Mouse (Mus musculus) thymus, postnatal 0 days (tissue): ENCODE measurements around the gene Emsy. TPM values are rescaled to one million over a fixed set of nuclear protein-coding genes. Genes with fewer than 3 reads are reported as not detected.

Experiments used
- DNase-seq: peaks from one replicate; pipeline ENCODE4 v3.0.0-alpha.2; 2015; ENCODE audit warnings: low spot score
- polyA plus RNA-seq: library from polyadenylated mRNA; unstranded; fragments of >200 nt; fragmentation: Nextera tagmentation; extraction: Ambion mirVana; gene quantifications from 2 replicates; pipeline ENCODE4 v1.2.1, GENCODE M21; 2015

Gene Emsy
- polyA plus RNA-seq, 1 experiment from 2014 or later, result 12.6 TPM

DNA sequence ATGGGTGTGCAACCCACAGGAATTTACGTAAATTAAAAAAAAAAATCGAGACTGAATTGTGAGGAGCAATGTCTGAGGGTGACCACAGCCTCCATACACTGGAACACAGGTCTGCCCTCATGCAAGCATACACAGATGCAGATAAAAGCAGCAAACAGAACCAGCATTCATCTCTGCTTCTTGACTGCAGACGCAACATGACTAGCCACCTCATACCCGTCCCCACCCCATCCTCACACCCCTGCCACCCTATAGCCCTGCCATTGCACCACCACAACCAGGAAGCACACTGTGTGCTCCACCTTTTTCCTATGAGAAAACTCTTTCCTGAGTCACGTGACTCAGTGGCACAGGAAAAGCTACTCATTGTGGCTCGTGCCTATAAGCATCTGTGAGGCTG, 76.9 kb downstream of the Emsy start:
- no peak for DNase-seq

DNA sequence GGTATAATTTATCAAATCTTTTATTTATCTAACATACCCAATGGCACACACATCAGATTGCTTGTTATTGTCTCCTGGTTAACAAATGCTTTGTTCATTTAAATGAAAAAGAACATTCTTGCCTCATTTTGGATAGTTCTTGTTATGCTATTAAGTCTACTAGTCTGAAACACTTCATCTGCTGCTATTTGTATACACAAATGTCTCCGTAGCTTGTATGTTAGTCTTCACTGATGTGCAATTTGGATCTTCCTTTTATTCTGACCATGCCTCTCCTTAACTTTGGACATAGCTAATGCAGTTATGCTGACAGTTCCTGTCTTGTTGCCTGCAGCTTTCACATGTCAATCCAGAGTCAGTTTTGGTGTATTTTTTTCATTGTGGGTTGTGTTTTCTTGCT, 79.1 kb downstream of the Emsy start:
- no peak for DNase-seq

DNA sequence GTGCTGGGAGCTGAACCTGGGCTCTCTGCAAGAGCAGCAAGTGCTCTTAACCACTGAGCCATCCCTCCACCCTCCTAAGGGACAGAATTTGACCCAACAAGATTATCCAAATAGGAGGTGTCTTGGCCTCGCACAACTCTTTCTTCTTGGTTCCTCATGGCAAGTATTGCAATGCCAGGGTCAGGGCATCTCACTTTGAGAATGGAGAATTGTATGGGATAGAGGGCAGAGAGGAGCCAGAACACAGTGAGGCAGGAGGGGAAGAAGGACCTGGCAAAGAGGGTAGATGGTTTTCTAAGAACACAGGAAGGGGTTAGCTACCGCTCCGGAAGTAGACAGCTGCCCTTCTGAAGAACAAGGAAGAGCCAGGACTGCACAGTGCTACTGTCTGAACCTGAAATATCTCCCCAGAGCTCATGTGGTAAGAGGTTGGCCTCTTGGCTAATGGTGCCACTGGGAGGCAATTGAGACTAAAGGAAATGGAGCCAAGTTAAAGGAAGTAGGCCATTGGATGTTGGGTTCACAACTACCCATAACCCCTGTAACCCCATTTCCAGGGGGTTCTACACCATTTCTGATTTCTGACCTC, 80.8 kb downstream of the Emsy start:
- DNase-seq, result no peak

DNA sequence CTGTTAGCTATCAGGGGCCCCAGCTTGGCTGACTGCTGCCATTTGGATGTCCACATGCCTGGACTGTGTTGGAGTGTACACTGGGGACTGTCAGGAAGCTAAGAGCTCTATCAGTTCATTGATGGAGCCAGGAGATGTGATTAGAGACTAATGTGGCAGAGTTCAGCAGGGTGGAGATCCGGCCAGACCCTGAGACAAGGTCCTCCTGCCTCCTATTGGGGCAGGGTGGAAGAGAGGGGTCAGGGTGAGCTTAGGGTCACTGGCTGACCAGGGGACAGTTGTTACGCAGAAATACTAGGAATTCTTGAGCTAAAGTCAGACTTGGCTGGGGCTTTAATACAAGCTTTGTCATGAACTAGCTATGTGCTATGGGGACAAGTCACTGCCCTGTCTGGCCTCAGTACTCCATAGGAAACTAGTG, 81.8 kb downstream of the Emsy start:
- no peak for DNase-seq

DNA sequence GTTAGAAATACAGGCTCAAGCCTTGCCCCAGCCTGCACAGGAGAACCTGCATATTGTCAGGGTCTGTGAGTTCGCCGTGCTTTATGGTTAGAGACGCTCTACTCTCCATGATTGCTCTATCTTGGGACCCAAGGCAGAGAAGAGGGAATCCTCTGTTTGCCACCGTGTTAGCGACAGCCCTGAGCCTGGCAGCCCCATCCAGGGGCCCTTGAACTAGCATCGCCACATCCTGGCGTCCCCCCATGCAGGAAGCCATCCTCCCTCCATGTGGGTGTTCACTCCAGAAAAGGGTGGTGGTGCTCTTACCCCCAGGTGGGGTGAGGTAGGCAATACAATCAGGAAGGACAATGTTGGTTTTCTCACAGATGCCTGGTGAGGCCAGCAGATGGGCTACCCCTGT, 82.3 kb downstream of the Emsy start:
- peak; percentile 72 for DNase-seq

DNA sequence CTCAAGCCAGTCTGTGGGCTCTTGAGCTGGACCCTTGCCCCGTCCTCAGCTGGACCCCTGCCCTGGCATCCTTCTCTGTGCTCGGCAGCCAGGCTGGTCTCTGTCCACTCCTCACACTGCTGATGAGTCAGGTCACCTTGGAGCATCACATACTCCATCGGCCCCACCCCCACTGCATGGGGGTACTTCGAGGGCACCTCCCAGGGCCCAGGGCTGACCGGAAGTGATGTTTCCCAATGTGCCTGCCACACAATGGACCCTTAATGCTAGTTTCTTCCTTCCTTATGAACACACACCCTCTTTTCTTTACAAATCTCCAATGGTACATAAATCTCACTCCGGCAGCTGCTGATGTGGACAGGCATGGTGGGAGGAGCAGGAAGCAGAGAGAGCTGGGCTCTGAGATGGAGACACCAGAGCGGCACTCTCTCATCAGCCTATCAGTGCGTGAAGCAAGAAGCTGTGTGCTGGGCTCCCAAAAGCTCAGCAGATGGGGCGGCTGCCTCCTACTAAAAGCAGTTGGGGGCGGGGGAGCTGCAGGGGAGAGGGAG, 83.3 kb downstream of the Emsy start:
- DNase-seq, result no peak

DNA sequence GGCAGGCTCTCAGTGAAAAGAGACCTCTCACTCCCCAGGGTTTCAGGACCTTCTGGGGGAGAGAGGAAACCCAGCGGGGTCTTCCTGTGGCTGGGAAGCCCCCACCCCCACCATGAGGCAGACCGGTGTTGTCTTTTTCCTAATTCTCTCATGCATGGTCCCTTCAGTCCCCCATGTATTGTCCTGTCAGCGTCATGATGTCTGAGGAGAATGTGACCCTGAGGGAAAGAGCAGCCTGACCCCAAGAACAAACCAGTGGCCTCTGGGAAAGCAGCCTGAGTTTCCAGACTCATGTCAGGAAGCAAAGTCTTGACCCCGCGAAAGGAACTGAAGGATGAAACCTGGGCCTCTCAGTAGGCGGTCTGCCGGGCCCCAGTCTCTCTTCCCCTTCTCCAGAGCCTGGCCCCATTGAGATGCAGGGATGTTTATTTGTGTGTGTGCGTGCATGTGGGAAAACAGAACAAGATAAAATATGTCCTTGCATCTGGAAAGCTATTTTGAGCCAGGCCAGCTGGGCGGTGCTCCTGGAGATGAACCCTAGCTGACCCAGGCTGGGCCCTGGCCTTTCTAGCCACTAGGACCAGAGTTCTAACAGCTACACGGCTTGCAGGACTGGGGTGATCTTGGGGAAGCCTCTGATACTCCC, 84.2 kb downstream of the Emsy start:
- DNase-seq, result no peak

- no peak for DNase-seq
Observed at GRCm38 (mm10) chr7:98570824-98571505, 85.6 kb downstream of the Emsy start.

DNA sequence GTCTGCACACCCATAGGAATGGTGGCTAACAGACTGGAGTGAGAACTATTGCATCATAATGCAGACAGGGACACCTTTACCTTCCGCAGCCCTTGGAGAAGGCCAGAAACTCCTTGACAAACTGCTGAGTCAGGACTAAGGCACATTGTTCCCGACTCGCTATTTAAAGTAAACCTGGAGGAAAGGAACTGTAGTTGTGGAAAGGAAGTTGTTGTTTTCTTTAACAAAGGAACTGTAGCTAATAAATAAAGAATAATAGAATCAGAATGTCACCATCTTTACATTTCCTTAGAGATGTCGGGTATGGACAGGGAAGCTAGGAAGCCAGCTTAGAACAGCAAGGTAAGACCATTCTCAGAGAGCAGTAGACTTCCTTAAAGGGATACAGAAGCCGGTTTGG, 89.5 kb downstream of the Emsy start:
- DNase-seq, result no peak

DNA sequence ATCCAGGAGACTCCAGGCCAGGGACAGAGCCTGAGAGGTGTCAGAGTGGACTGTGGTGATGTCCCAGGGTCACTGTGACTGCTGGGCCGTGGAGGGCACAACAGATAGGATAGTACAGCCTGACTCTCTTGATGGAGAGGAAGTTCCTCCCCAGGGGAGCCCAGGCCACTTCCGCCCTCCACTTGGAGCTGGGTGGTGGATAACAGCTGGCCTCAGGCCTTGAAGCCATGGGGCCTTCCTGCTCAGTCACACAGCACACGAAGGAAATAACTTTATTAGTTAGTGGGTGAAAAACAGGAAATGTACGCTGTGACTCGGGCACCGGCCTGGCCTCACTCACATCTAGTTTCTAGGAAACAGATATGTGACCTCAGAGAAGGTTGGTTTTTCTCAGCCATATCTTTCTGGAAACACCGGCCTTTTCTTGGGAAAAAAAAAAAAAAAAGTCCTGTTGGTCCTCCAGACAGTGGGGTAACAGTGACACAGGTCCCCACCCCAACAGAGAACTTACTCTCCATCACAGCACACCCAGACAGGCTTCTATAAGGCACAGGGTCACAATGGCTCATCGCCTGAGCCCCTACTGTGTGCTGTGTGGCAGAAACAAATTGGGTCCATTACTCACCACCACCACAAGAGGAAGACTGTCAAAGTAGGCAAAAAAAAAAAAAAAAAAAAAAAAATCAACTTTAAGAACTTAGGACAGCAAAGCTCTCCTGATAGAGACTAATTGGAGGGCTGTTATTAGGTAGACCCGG, 91.8 kb downstream of the Emsy start:
- peak; percentile 78 for DNase-seq

DNA sequence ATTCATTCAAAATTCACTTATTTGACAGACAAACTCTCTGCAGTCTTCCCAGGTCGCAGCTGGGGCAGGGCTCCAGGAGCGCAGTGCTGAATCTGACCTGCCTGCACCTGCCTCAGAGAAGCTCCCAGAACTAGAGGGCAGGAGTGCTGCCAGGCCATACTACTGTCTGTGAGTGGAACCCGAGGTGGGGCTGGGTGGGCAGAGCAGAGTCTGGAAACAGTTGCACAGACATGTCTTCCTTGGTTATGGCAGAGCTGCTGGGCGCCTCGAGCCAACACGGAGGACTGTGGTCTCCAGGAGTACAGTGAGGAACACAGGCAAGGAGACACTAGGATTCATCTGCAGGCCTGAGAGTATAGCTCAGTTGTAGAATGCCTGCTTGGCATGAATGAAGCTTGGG, 92.6 kb downstream of the Emsy start:
- no peak for DNase-seq

DNA sequence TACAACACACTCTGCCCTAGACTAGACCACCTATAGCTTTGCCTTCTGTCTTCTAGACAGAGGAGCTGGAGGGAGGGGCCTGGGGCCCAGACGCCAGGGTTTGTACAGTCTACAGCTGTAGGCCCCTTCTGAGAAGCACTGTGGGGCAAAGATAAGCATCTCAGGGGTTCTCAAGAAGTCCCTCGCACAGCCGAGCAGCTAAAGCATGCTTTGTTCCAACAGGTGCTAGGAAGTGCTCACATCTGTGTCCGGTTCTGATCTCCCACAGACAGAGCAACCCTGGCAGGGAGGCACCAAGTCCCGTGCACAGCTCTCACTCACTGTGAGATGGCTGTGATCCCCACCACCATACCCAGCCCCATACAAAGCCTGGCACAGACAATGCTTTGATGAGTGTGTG, 93.6 kb downstream of the Emsy start:
- DNase-seq, result peak; percentile 96

DNA sequence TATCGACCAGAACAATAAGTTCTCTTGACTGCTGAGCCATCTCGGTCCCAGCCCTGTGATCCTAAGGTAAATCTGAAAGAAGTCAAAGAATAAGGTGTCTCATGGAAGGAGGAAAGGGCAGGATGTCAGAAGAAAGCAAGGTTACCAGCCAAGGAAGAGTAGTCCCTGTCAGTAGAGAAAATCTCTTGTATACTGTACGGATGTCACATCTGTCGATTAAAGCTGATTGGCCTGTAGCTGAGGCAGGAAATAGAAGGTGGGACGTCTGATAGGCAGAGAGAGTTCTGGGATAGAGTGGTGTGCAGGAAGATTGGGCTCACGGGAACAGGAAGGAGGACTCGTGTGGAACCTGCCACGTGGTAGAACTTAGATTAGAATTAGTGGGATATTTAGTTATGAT, 94.4 kb downstream of the Emsy start:
- DNase-seq, result peak; percentile 77

- DNase-seq, result no peak
Observed at GRCm38 (mm10) chr7:98561556-98562164, 94.9 kb downstream of the Emsy start.

- DNase-seq, result no peak
Observed at GRCm38 (mm10) chr7:98558128-98558921, 98.3 kb downstream of the Emsy start.

- no peak for DNase-seq
Observed at GRCm38 (mm10) chr7:98556767-98557394, 99.7 kb downstream of the Emsy start.

DNA sequence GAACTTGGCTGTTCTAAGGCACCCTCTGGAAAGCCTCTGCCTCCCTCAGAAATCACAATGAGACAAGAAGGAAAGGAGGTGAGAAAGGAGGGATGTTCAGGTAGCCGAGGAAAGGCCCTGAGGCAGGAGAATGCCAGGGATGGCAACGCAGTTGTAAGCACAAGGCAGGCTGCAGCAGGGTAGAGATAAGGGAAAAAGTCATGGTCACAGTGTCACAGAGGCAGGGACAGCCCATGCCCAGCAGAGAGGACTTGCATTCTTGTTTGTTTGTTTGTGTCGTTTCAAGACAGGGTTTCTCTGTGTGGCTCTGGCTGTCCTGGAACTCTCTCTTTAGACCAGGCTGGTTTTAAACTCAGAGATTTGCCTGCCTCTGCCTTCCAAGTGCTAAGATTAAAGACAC, 105.5 kb downstream of the Emsy start:
- DNase-seq, result no peak

GRCm38 (mm10) chr7:98550596-98550995, 106.0 kb downstream of the Emsy start:
- DNase-seq, result no peak

- no peak for DNase-seq
Observed at GRCm38 (mm10) chr7:98548839-98549238, 107.7 kb downstream of the Emsy start.

- DNase-seq, result no peak
Observed at GRCm38 (mm10) chr7:98544556-98544955, 112.0 kb downstream of the Emsy start.
